Mouse (Mus musculus): Measurements from ENCODE around the gene Mfap3l. TPM values are rescaled to one million over a fixed set of nuclear protein-coding genes. Genes with fewer than 3 reads are reported as not detected.

The Mfap3l gene
- polyA plus RNA-seq, 1 experiment from 2014 or later = 2.6 TPM

- peak; percentile 20 for ATAC-seq (ENCODE audit: low FRiP score)
- no peaks in the 10 kb centered on the region for H3K9me3 ChIP-seq (replicated peaks)
- peak overlapping the region; percentile 26 for H3K4me3 ChIP-seq
- peaks cover 4% of the 10 kb centered on the region; the same call in 1 of the 2 replicates for H3K4me1 ChIP-seq
- H3K36me3 ChIP-seq = no peaks in the 10 kb centered on the region
- H3K27me3 ChIP-seq = peaks cover 15% of the 10 kb centered on the region
- no peak overlapping the region for H3K27ac ChIP-seq
- peak overlapping the region; percentile 99 for H3K4me2 ChIP-seq (replicated peaks)
- under 1% methylated on average over 13 of the region's 13 CpGs for WGBS
- peak overlapping the region; percentile 45; the same call in 1 of the 2 replicates for H3K9ac ChIP-seq
These were observed 1.1 kb upstream of the Mfap3l start for GRCm38 (mm10) chr8:60631504-60631934.

GRCm38 (mm10) chr8:60632933-60633655 is 467 bp downstream of the Mfap3l start:
- peak overlapping the region; percentile 99 for H3K4me2 ChIP-seq (replicated peaks)
- no peaks in the 10 kb centered on the region for H3K36me3 ChIP-seq
- peak overlapping the region; percentile 66 for H3K4me3 ChIP-seq
- under 1% methylated on average over 42 of the region's 56 CpGs for WGBS
- peaks cover 4% of the 10 kb centered on the region; the same call in 1 of the 2 replicates for H3K4me1 ChIP-seq
- H3K27ac ChIP-seq = peak overlapping the region; percentile 72
- H3K27me3 ChIP-seq = peaks cover 15% of the 10 kb centered on the region
- ATAC-seq (ENCODE audit: low FRiP score) = no peak; the same call in none of the 2 replicates
- peak overlapping the region; percentile 70 for H3K9ac ChIP-seq
- no peaks in the 10 kb centered on the region for H3K9me3 ChIP-seq (replicated peaks)

GRCm38 (mm10) chr8:60634921-60635320 is 2.3 kb downstream of the Mfap3l start:
- Histone ChIP-seq H3K4me2 (replicated peaks) (no peak overlapping the region), H3K9me3 (replicated peaks) (0 out of 2 replicates have a peak, but pooled peaks cover 2% of the 10 kb centered on the region), H3K4me3 (no peak overlapping the region), H3K9ac (no peak overlapping the region), H3K36me3 (no peaks in the 10 kb centered on the region), H3K4me1 (peaks cover 4% of the 10 kb centered on the region; the same call in 1 of the 2 replicates), H3K27ac (no peak overlapping the region), H3K27me3 (peaks cover 9% of the 10 kb centered on the region)
- WGBS = 86% methylated on average over 2 of the region's 2 CpGs
- ATAC-seq (ENCODE audit: low FRiP score) = no peak

DNA sequence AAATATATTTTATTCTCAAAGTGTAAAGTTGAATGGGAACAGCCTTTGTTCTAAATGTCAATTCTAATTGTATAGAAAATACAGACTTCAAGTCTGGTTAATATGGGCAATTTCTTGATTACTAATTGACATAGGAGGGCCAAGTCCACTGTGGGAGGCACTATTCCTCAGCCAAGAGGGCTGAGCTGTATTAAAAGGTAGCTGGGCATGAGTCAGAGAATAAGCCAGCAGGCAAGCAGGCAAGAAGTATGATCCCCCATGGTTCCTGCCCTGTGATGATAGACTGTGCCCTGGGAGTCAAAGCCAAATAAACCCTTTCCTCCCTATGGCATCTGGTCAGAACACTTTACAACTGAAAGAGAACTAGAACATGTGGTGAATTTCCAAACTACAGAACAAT is 3.2 kb downstream of the Mfap3l start:
- Histone ChIP-seq H3K4me3 (no peak overlapping the region), H3K36me3 (no peaks in the 10 kb centered on the region), H3K9me3 (replicated peaks) (0 out of 2 replicates have a peak, but pooled peaks cover 2% of the 10 kb centered on the region), H3K4me2 (replicated peaks) (no peak overlapping the region), H3K4me1 (peaks cover 4% of the 10 kb centered on the region; the same call in 1 of the 2 replicates), H3K27me3 (peaks cover under 1% of the 10 kb centered on the region; the same call in 1 of the 2 replicates), H3K27ac (no peak overlapping the region), H3K9ac (no peak overlapping the region)
- ATAC-seq (ENCODE audit: low FRiP score) = no peak

DNA sequence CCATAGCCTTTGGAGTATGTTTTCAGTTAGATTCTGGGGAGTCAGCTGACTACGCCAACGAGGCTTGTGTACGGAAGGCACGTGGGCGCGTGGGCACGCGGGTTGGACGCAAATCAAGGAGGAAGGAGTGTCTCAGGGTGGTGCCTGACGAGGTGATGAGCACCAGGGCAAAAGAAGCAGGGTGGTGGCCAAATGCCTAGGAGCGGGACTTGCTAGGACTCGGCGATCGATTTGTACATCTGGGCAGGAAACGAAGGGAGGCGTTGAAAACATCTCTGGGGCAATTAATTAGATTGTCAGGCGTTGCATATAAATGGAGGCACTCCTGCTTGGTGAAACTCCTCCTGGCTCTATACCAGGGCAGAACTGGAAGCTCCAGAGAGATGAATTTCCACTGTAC is 7.4 kb downstream of the Mfap3l start:
- Histone ChIP-seq H3K27ac (no peak overlapping the region), H3K36me3 (no peaks in the 10 kb centered on the region), H3K4me3 (no peak overlapping the region), H3K4me1 (no peaks in the 10 kb centered on the region), H3K4me2 (replicated peaks) (no peak overlapping the region), H3K9me3 (replicated peaks) (0 out of 2 replicates have a peak, but pooled peaks cover 2% of the 10 kb centered on the region), H3K9ac (no peak overlapping the region), H3K27me3 (no peaks in the 10 kb centered on the region)
- ATAC-seq (ENCODE audit: low FRiP score) = no peak
- 91% methylated on average over 17 of the region's 17 CpGs for WGBS

- Histone ChIP-seq H3K27me3 (no peaks in the 10 kb centered on the region), H3K4me1 (no peaks in the 10 kb centered on the region), H3K9me3 (replicated peaks) (0 out of 2 replicates have a peak, but pooled peaks cover 2% of the 10 kb centered on the region), H3K4me3 (no peak overlapping the region), H3K9ac (no peak overlapping the region), H3K36me3 (no peaks in the 10 kb centered on the region), H3K4me2 (replicated peaks) (no peak overlapping the region), H3K27ac (no peak overlapping the region)
- 90% methylated on average over 6 of the region's 6 CpGs for WGBS
- ATAC-seq (ENCODE audit: low FRiP score) = no peak
These were observed 10.9 kb downstream of the Mfap3l start for GRCm38 (mm10) chr8:60643416-60644020.

DNA sequence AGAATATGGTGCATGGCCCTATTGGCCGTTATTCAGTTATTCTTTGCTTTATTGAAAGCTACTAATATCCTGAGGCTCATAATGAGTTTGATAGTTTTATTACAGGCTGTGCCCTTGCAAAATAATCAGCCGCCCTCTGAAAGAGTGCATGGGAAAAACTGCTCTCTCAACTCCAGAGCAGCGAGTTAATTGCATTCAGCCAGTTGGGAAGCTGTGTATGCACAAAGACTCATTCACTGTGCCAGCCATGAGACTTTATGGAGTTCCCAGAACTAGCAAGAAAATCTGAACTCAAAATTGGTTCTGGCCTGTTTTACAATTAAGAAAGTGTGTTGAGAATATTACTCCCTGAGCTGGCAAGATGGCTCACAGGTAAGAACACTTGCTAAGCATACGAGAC is 12.5 kb downstream of the Mfap3l start:
- no peak overlapping the region for H3K4me3 ChIP-seq
- ATAC-seq (ENCODE audit: low FRiP score) = no peak
- no peaks in the 10 kb centered on the region for H3K9me3 ChIP-seq (replicated peaks)
- no peaks in the 10 kb centered on the region for H3K4me1 ChIP-seq
- no peaks in the 10 kb centered on the region for H3K27me3 ChIP-seq
- H3K36me3 ChIP-seq = no peaks in the 10 kb centered on the region
- WGBS = 87% methylated on average over 4 of the region's 4 CpGs
- H3K27ac ChIP-seq = no peak overlapping the region
- H3K4me2 ChIP-seq (replicated peaks) = no peak overlapping the region
- H3K9ac ChIP-seq = no peak overlapping the region

DNA sequence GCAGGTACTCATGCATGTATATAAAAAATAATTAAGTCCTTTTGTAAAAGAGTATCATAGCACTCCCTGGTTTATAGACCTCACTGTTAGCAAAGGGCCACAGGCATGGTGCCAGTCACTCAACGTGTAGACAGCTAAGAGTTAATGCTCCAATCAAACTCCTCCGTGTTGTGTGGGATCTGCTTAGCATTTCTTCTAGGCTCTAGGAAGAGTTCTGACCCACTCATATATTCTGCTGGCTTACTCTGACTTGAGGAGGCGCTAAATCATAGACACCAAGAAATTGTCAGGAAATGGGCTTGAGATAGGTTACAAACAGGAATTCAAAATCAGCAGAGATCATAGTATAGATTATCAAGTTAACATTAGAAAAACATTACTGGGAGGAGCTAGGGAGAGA is 13.3 kb downstream of the Mfap3l start:
- no peak overlapping the region for H3K9ac ChIP-seq
- H3K9me3 ChIP-seq (replicated peaks) = no peaks in the 10 kb centered on the region
- no peaks in the 10 kb centered on the region for H3K36me3 ChIP-seq
- no peaks in the 10 kb centered on the region for H3K4me1 ChIP-seq
- H3K4me2 ChIP-seq (replicated peaks) = no peak overlapping the region
- no peak overlapping the region for H3K27ac ChIP-seq
- ATAC-seq (ENCODE audit: low FRiP score) = no peak
- H3K27me3 ChIP-seq = no peaks in the 10 kb centered on the region
- no peak overlapping the region for H3K4me3 ChIP-seq
- 83% methylated on average over 3 of the region's 3 CpGs for WGBS

DNA sequence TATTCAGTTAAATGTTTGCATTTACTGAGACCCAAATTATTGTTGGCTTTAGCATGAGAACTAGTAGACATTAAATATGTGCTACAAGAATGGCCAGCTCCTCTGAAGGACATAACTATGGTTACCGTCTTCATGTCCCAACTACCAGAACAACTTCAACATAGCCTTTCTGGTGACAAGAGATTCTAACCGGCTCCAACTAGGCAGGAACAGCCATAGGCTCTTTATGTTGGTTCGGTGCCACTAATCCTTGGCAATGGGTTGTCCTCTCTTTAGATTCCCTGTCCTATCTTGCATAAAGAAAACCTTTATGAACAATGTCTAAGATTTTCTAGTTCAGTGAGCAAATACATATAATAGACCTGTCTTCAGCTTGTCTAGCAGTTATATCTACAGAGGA is 14.7 kb downstream of the Mfap3l start:
- H3K27ac ChIP-seq = no peak overlapping the region
- H3K36me3 ChIP-seq = no peaks in the 10 kb centered on the region
- H3K4me2 ChIP-seq (replicated peaks) = no peak overlapping the region
- no peaks in the 10 kb centered on the region for H3K4me1 ChIP-seq
- WGBS = 95% methylated on average over 3 of the region's 3 CpGs
- no peaks in the 10 kb centered on the region for H3K27me3 ChIP-seq
- H3K9me3 ChIP-seq (replicated peaks) = no peaks in the 10 kb centered on the region
- no peak for ATAC-seq (ENCODE audit: low FRiP score)
- H3K9ac ChIP-seq = no peak overlapping the region
- no peak overlapping the region for H3K4me3 ChIP-seq

- 68% methylated on average over 1 of the region's 1 CpGs for WGBS
- ATAC-seq (ENCODE audit: low FRiP score) = no peak
- no peaks in the 10 kb centered on the region for H3K36me3 ChIP-seq
- H3K9me3 ChIP-seq (replicated peaks) = no peaks in the 10 kb centered on the region
- H3K4me1 ChIP-seq = no peaks in the 10 kb centered on the region
- H3K27me3 ChIP-seq = no peaks in the 10 kb centered on the region
- no peak overlapping the region for H3K9ac ChIP-seq
- H3K27ac ChIP-seq = no peak overlapping the region
- H3K4me2 ChIP-seq (replicated peaks) = no peak overlapping the region
- no peak overlapping the region for H3K4me3 ChIP-seq
These were observed 16.5 kb downstream of the Mfap3l start for GRCm38 (mm10) chr8:60649081-60649480.

GRCm38 (mm10) chr8:60650119-60650518 is 17.5 kb downstream of the Mfap3l start:
- H3K9me3 ChIP-seq (replicated peaks) = no peaks in the 10 kb centered on the region
- H3K9ac ChIP-seq = no peak overlapping the region
- H3K4me3 ChIP-seq = no peak overlapping the region
- H3K4me1 ChIP-seq = no peaks in the 10 kb centered on the region
- 90% methylated on average over 4 of the region's 4 CpGs for WGBS
- no peaks in the 10 kb centered on the region for H3K27me3 ChIP-seq
- H3K27ac ChIP-seq = no peak overlapping the region
- no peak for ATAC-seq (ENCODE audit: low FRiP score)
- H3K36me3 ChIP-seq = no peaks in the 10 kb centered on the region
- H3K4me2 ChIP-seq (replicated peaks) = no peak overlapping the region

DNA sequence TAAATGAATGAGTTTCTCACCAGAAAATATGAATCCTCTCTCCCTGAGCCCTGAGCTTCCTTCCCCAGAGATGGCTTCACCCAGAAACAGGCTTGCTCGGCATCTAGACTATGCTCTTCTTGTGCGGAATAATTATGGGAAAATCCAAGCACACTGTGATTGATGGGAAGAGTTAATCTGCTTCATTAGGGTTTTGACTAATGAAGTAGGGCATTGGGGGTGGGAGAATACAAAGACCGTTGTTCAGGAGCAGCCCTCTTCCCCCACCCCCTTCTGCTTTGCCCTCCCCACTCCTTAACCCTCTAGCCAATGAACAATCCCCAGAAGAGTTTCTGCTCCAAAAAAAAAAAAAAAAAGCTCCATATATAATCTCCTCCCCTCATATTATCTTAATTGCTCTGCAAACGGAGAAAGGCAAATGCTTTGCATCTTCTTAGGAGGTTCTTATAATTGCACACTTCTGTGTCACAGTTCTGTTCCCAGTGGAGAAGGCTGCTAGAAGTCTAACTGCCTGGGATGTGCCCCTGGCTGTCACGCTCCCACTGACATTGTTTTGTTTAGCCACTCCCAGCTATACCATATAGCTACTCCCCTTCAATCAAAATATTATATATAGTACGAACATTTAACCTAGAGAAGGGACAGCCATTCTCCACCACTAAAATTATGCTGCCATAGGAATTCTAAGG is 24.9 kb downstream of the Mfap3l start:
- H3K4me3 ChIP-seq = no peak overlapping the region
- no peaks in the 10 kb centered on the region for H3K36me3 ChIP-seq
- H3K9ac ChIP-seq = no peak overlapping the region
- peaks cover 10% of the 10 kb centered on the region for H3K4me1 ChIP-seq
- no peaks in the 10 kb centered on the region for H3K27me3 ChIP-seq
- peak; percentile 83 for ATAC-seq (ENCODE audit: low FRiP score)
- no peaks in the 10 kb centered on the region for H3K9me3 ChIP-seq (replicated peaks)
- no peak overlapping the region for H3K27ac ChIP-seq
- no peak overlapping the region for H3K4me2 ChIP-seq (replicated peaks)
- WGBS = 45% methylated on average over 6 of the region's 6 CpGs
